Mouse (Mus musculus): ENCODE results near the gene Rapgefl1. TPM values are rescaled to one million over a fixed set of nuclear protein-coding genes. Genes with fewer than 3 reads are reported as not detected.
A peak's percentile ranks its signal among the peaks of the same experiment; 100 is the strongest.

The Rapgefl1 gene
- polyA plus RNA-seq, 1 experiment = 2.7 TPM

GRCm38 (mm10) chr11:98863028-98863750 lies 26.6 kb downstream of the Rapgefl1 start, which contains the start of gene Wipf2:
Wipf2 (plus strand) TSS chr11:98863638.
- H3K27me3 ChIP-seq (ENCODE audit: control insufficient read depth, insufficient read depth, low read length) = no peaks in the 10 kb centered on the region
- peaks cover 4% of the 10 kb centered on the region for H3K4me1 ChIP-seq (ENCODE audit: control insufficient read depth, insufficient read depth, low read length)
- peak within 1 kb of the TSS; percentile 59 for H3K27ac ChIP-seq (ENCODE audit: control insufficient read depth, insufficient read depth, low read depth, low read length)
- no peaks in the 10 kb centered on the region; the same call in 1 of the 2 replicates for H3K36me3 ChIP-seq (ENCODE audit: control insufficient read depth, insufficient read depth, low read length)
- TF ChIP-seq CTCF (IDR thresholded peaks at IDR 0.05; ENCODE audit: control insufficient read depth, insufficient read depth, insufficient replicate concordance, low read depth, low read length) (peak; percentile 40; the same call in 1 of the 2 replicates), POLR2A (IDR thresholded peaks at IDR 0.05; ENCODE audit: control insufficient read depth, low read depth, low read length) (peak; percentile 85)
- H3K4me3 ChIP-seq (ENCODE audit: control insufficient read depth, low read depth, low read length) = peak within 1 kb of the TSS; percentile 92

DNA sequence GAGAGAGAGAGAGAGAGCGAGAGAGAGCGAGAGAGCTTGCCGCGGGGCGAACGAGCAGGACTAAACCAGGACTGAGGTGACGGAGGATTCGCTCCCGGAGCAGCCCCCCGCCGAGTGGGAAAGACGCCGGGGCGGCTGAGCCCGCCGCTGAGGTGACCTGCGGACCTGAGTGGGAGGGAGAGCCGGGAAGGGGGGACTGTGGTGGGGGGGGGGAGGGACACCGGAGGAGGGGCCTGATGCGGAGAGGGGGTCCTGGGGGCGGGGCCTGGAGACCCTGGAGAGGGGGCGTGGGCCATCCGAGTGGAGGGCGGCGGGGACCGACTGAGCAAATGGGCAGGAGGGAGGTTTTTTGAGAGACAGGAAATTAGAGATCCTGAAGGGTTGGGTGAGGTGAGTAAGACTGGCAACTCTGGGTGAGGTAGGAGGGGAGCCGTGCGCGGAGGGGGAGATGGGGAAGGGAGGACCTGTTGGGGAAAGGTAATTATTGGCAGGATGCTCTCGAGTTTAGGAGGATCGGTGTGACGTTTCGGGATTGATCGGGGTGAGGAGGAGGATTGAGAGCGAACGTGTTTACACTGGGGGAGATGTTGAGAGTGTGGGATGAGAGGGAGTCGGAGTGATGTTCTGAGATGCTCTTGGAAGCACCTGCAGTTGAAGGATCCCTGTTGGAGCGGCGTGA lies 27.3 kb downstream of the Rapgefl1 start:
- no peaks in the 10 kb centered on the region; the same call in 1 of the 2 replicates for H3K36me3 ChIP-seq (ENCODE audit: control insufficient read depth, insufficient read depth, low read length)
- peaks cover 4% of the 10 kb centered on the region for H3K4me1 ChIP-seq (ENCODE audit: control insufficient read depth, insufficient read depth, low read length)
- TF ChIP-seq CTCF (IDR thresholded peaks at IDR 0.05; ENCODE audit: control insufficient read depth, insufficient read depth, insufficient replicate concordance, low read depth, low read length) = no peak
- TF ChIP-seq POLR2A (IDR thresholded peaks at IDR 0.05; ENCODE audit: control insufficient read depth, low read depth, low read length) = peak; percentile 25
- H3K27ac ChIP-seq (ENCODE audit: control insufficient read depth, insufficient read depth, low read depth, low read length) = peak overlapping the region; percentile 59
- H3K4me3 ChIP-seq (ENCODE audit: control insufficient read depth, low read depth, low read length) = peak overlapping the region; percentile 92
- no peaks in the 10 kb centered on the region for H3K27me3 ChIP-seq (ENCODE audit: control insufficient read depth, insufficient read depth, low read length)

DNA sequence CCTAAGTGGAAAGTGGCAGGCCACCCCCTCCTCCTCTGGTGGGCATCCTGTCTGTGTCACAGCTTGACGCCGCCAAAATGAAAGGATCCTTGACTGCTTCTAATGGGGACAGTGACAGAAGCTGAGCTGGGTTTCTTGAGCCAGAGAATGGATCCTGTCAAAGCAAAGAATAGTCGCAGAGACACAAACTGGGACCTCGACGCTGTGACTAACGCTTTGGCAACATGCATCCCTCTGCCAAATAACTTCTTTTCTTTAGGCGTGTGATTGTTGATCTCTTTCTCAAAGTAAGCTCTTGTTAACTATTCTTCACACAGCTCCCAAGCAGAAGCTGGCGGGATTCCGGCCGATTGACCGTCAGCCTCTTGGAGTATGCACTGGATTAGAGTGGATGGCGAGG lies 30.7 kb downstream of the Rapgefl1 start:
- Histone ChIP-seq H3K27me3 (ENCODE audit: control insufficient read depth, insufficient read depth, low read length) (no peaks in the 10 kb centered on the region), H3K36me3 (ENCODE audit: control insufficient read depth, insufficient read depth, low read length) (no peaks in the 10 kb centered on the region; the same call in none of the 2 replicates), H3K4me1 (ENCODE audit: control insufficient read depth, insufficient read depth, low read length) (peaks cover 4% of the 10 kb centered on the region), H3K4me3 (ENCODE audit: control insufficient read depth, low read depth, low read length) (no peak overlapping the region), H3K27ac (ENCODE audit: control insufficient read depth, insufficient read depth, low read depth, low read length) (no peak overlapping the region)
- no peak for TF ChIP-seq POLR2A (IDR thresholded peaks at IDR 0.05; ENCODE audit: control insufficient read depth, low read depth, low read length)
- no peak for TF ChIP-seq CTCF (IDR thresholded peaks at IDR 0.05; ENCODE audit: control insufficient read depth, insufficient read depth, insufficient replicate concordance, low read depth, low read length)

DNA sequence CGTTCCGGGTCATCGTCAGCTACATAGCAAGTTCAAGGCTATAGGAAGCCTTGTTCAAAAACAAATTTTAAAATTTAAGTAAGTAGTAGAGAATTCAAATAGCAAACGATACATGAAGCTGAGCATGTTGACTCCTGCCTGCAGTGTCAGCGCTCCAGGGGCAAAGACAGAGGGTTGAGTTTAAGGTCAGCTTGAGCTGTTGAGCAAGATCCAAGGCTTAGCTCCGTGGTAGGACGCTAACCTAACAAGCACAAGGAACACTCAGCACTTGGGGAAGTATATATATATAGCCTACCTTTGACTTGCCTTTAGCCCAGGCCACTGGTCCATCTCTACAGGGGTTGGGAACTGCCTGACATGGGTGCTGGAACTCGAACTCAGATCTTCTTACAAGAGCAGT lies 33.3 kb downstream of the Rapgefl1 start:
- TF ChIP-seq CTCF (IDR thresholded peaks at IDR 0.05; ENCODE audit: control insufficient read depth, insufficient read depth, insufficient replicate concordance, low read depth, low read length) (no peak), POLR2A (IDR thresholded peaks at IDR 0.05; ENCODE audit: control insufficient read depth, low read depth, low read length) (no peak)
- no peaks in the 10 kb centered on the region; the same call in none of the 2 replicates for H3K36me3 ChIP-seq (ENCODE audit: control insufficient read depth, insufficient read depth, low read length)

GRCm38 (mm10) chr11:98870791-98871190 lies 34.2 kb downstream of the Rapgefl1 start:
- Histone ChIP-seq H3K4me1 (ENCODE audit: control insufficient read depth, insufficient read depth, low read length) (no peaks in the 10 kb centered on the region), H3K27me3 (ENCODE audit: control insufficient read depth, insufficient read depth, low read length) (no peaks in the 10 kb centered on the region), H3K36me3 (ENCODE audit: control insufficient read depth, insufficient read depth, low read length) (no peaks in the 10 kb centered on the region; the same call in none of the 2 replicates), H3K27ac (ENCODE audit: control insufficient read depth, insufficient read depth, low read depth, low read length) (no peak overlapping the region), H3K4me3 (ENCODE audit: control insufficient read depth, low read depth, low read length) (no peak overlapping the region)
- no peak for TF ChIP-seq POLR2A (IDR thresholded peaks at IDR 0.05; ENCODE audit: control insufficient read depth, low read depth, low read length)
- no peak for TF ChIP-seq CTCF (IDR thresholded peaks at IDR 0.05; ENCODE audit: control insufficient read depth, insufficient read depth, insufficient replicate concordance, low read depth, low read length)

More for the DNA sequence above, 33.3 kb downstream of the Rapgefl1 start:
- no peak overlapping the region for H3K4me3 ChIP-seq (ENCODE audit: control insufficient read depth, low read depth, low read length)
- no peak overlapping the region for H3K27ac ChIP-seq (ENCODE audit: control insufficient read depth, insufficient read depth, low read depth, low read length)
- no peaks in the 10 kb centered on the region for H3K27me3 ChIP-seq (ENCODE audit: control insufficient read depth, insufficient read depth, low read length)
- H3K4me1 ChIP-seq (ENCODE audit: control insufficient read depth, insufficient read depth, low read length) = no peaks in the 10 kb centered on the region

DNA sequence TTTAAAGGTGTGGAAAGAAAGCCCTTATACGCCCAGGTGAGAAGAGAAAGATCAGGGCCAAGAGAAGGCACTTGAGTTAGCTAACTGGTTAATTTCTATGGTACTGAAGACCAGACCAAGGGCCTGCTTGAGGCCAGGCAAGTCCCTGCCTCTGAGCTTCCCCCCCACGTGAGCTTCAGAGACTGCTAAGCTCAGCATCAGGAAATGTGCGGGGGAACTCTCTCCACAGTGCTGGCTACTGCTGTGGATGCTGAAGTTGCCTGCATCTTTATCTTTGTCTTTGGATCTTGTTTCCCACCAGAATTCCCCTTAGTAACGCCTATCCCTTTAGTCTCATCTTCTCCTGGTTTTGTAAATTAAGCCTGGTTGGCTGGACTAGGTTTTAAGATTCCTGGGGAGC lies 34.8 kb downstream of the Rapgefl1 start:
- H3K27me3 ChIP-seq (ENCODE audit: control insufficient read depth, insufficient read depth, low read length) = no peaks in the 10 kb centered on the region
- H3K4me3 ChIP-seq (ENCODE audit: control insufficient read depth, low read depth, low read length) = no peak overlapping the region
- TF ChIP-seq CTCF (IDR thresholded peaks at IDR 0.05; ENCODE audit: control insufficient read depth, insufficient read depth, insufficient replicate concordance, low read depth, low read length) = no peak
- TF ChIP-seq POLR2A (IDR thresholded peaks at IDR 0.05; ENCODE audit: control insufficient read depth, low read depth, low read length) = no peak
- no peaks in the 10 kb centered on the region; the same call in none of the 2 replicates for H3K36me3 ChIP-seq (ENCODE audit: control insufficient read depth, insufficient read depth, low read length)
- H3K4me1 ChIP-seq (ENCODE audit: control insufficient read depth, insufficient read depth, low read length) = no peaks in the 10 kb centered on the region
- no peak overlapping the region for H3K27ac ChIP-seq (ENCODE audit: control insufficient read depth, insufficient read depth, low read depth, low read length)

DNA sequence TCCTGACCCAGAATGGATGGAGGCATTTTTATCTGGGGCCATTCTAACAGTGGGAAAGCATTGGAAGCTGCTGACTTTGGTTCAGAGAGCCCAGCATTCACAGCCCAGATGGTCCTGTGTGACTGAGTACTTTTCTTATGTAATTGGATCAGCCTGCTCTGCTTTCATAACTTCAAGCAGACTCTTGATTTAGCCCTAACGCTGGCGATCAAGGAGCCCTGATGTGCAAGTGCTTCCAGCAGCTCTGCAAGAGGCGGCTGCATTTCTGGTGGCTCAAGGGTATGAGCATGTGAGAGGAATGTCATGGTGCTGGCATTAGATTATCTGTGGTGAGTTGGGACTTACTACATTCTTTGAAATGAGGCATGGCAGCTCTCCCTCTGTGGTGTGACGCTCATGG lies 35.5 kb downstream of the Rapgefl1 start:
- H3K36me3 ChIP-seq (ENCODE audit: control insufficient read depth, insufficient read depth, low read length) = no peaks in the 10 kb centered on the region; the same call in none of the 2 replicates
- TF ChIP-seq POLR2A (IDR thresholded peaks at IDR 0.05; ENCODE audit: control insufficient read depth, low read depth, low read length) (no peak), CTCF (IDR thresholded peaks at IDR 0.05; ENCODE audit: control insufficient read depth, insufficient read depth, insufficient replicate concordance, low read depth, low read length) (no peak)
- no peaks in the 10 kb centered on the region for H3K27me3 ChIP-seq (ENCODE audit: control insufficient read depth, insufficient read depth, low read length)
- H3K4me1 ChIP-seq (ENCODE audit: control insufficient read depth, insufficient read depth, low read length) = no peaks in the 10 kb centered on the region
- no peak overlapping the region for H3K27ac ChIP-seq (ENCODE audit: control insufficient read depth, insufficient read depth, low read depth, low read length)
- H3K4me3 ChIP-seq (ENCODE audit: control insufficient read depth, low read depth, low read length) = no peak overlapping the region
